Mouse (Mus musculus) hindlimb bud, embryonic 11.5 days (tissue): ENCODE results near the gene Parp1.

Source experiments
- DNase-seq: peaks from one replicate; pipeline ENCODE4 v3.0.0-alpha.2; 2012; ENCODE audit warnings: low read depth, low spot score; ENCODE audit errors: extremely low spot score

Parp1 gene

GRCm38 (mm10) chr1:180568761-180569452 lies at the start of gene Parp1:
Gene Parp1 (plus strand): TSS chr1:180568924.
- peak; percentile 77 for DNase-seq

- no peak for DNase-seq
Observed at GRCm38 (mm10) chr1:180519520-180519919, 49.2 kb upstream of the Parp1 start.

- DNase-seq: no peak
Observed at GRCm38 (mm10) chr1:180520190-180520589, 48.5 kb upstream of the Parp1 start.

GRCm38 (mm10) chr1:180523320-180523719 lies 45.4 kb upstream of the Parp1 start:
- DNase-seq: no peak

DNA sequence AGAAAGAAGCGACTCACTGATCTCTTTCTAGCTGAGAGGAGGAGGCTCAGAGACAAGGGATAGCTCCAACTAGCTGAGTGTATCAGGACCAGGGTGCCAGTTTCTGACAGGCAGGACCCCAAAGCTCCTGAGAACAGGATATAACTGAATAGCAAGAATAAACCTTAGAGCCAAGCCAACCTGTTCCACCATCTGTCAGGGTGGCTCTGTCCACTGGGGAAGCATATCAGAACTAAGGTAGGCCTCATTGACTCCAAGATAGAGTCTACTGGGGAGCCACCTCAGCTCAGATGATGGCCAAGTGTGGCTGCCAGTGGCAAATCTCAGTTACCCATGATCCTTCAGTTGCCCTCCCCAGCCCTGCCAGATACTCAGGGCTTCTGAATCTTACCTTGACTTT lies 43.4 kb upstream of the Parp1 start:
- DNase-seq: no peak

DNA sequence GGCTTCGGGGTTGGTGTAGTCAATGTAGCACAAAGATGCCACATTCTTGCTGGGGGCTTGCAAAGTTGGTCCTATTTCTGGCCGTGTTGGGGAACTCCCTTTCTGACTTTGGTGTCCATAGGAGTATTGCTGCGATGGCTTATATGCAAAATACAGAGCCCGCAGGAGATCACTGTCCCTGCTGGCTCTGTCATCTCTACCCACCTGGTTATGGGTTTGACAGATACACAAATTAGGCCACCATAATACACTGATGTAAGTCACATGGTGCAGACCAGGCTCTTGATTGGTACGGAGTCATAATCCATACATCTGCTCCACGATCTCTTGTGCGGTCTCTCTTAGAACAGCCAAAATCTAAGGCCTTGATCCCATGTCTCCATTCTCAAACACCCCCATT lies 38.9 kb upstream of the Parp1 start:
- DNase-seq: no peak

- no peak for DNase-seq
Observed at GRCm38 (mm10) chr1:180530457-180531263, 38.1 kb upstream of the Parp1 start.

- DNase-seq: no peak
Observed at GRCm38 (mm10) chr1:180532671-180533070, 36.1 kb upstream of the Parp1 start.

DNA sequence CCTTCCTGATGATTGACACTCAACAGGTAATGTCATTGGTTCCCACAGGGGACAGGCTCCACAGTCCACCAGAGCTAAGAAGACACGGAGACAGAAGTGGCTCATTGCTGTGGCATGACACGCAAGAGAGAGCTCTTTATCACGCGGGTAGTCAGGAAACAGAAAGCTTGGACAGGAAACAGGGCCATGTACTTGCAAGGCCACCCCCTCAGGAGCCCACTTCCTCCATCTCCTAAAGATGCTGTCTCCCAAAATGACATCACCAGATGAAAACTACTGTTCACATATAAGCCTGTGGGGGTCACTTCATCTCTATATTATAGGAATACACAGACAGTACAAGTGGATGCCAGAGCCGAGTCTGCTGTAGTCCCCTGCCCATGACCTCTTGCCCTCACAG lies 32.0 kb upstream of the Parp1 start:
- no peak for DNase-seq

- DNase-seq: no peak
Observed at GRCm38 (mm10) chr1:180541251-180541650, 27.5 kb upstream of the Parp1 start.

DNA sequence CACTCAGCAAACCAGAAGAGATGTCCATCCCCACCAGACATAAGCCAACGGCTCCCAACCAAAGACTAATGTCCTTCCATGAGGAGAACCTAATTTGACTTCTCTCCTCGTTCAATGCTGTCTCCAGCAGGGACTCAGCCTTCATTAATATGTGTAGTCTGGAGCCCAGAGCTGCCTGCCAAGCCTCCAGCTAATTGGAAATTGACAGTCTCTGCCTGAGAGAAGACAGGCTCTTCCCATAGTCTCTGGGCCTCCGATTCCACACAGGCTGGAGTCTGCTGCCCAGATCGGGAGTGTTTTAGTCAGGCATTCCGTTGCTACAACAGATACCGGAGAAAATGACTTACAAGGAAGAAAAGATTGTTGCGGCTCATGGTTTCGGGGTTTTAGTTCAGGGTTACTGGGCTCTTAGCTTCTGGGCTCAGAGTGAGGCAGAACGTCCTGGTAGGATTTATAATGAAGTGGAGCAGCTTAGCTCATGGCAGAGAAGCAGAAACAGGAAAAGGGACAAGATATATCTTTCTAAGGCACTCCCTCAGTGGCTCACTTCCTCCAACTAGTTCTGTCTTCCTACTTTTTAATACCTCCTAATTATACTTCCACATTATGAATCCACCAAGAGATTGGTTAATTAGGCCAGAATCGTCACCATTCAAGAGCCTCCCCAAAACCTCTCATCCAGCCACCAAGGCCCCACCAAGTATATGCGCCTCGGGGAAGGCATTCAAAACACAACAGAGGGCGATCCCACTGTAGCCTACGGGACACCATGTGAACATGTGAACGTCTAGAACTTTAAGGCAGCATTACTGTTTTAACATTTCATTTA lies 26.6 kb upstream of the Parp1 start:
- DNase-seq: no peak

- no peak for DNase-seq
Observed at GRCm38 (mm10) chr1:180542712-180543371, 25.9 kb upstream of the Parp1 start.

- no peak for DNase-seq
Observed at GRCm38 (mm10) chr1:180545918-180546545, 22.7 kb upstream of the Parp1 start.

DNA sequence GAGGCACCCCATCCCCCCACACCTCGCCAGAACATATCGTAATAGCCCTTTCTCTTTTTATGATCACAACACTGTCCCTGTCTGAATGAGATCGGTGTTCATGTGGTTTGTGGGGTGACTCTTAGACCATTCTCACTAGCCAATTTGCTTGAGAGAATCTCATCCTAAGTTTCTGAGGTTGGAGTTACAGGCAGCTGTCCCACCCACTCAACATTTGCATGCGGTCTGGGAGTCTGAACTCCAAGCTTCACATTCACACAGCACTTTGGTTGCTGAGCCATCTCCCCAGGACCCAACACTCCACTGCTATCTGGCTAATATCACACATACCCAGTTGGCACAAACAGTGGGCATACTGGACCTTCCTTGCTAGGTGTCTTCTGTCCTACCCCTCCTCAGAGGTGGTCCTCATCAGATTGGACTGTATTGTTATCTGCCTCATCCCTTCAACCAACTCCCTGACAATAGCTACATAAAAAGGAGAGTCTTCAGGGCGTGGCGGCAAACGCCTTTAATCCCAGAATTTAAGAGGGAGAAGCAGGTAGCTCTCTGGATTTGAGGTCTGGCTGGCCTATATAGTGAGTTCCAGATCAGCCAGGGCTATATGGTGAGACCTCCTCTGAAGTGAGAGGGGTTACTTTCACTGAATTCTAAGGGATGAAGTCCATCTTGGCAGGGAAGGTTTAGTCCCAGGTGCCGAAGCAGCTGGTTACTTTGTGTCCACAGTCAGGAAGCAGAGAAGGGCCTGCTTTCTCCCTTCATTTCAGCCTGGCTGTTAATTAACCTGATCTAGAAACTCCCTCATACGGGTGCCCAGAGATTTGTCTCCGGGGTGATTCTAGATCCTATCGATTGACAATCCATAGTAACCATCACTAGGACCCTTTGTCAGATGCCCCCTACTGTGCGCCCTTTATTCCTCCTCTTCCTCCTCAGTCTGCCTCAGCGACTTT lies 21.6 kb upstream of the Parp1 start:
- no peak for DNase-seq

- no peak for DNase-seq
Observed at GRCm38 (mm10) chr1:180547751-180548669, 20.7 kb upstream of the Parp1 start.

GRCm38 (mm10) chr1:180549539-180550308 lies 19.0 kb upstream of the Parp1 start:
- DNase-seq: no peak

GRCm38 (mm10) chr1:180550770-180551169 lies 18.0 kb upstream of the Parp1 start:
- no peak for DNase-seq

DNA sequence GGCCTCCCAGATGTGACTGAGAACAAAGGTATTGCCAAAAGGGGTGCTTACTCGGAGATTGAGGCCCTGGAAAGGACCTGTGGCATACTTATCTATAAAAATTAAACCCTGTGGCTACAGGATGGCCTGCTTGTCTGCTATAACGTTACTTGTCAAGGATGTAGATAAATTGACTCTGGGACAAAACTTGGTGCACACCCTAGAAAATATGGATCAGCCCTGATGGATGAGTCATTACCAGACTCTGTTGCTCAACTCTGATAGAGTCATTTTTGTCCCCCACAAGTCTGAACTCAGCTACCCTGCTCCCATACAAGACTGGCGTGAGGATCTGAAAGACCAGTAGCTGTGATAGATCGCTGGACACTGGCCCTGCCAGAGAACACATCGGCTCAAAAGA lies 11.8 kb upstream of the Parp1 start:
- no peak for DNase-seq
